Mouse (Mus musculus) kidney, adult 2 months (tissue): ENCODE results near the gene Kcnk1.

Source experiments
- CTCF ChIP-seq: fragments of 200-500 bp; conservative IDR thresholded peaks from 2 replicates; pipeline ENCODE4 v1.5.1; 2011; ENCODE audit warnings: low read depth, mild to moderate bottlenecking, control low read depth, low read length, moderate library complexity, mixed read lengths; ENCODE audit not compliant: insufficient read depth, insufficient read length
- POLR2A ChIP-seq: fragments of 200-500 bp; IDR thresholded peaks from one replicate; pipeline ENCODE4 v1.6.1; 2011; ENCODE audit warnings: low read depth, low read length, control low read depth

- no peak for TF ChIP-seq POLR2A
- no peak for TF ChIP-seq CTCF
Measured at GRCm38 (mm10) chr8:125957226-125957993, 37.6 kb upstream of the Kcnk1 start.
